Mouse (Mus musculus) liver, embryonic 16.5 days (tissue): ENCODE results near the gene Aldh1l1. TPM values are rescaled to one million over a fixed set of nuclear protein-coding genes. Genes with fewer than 3 reads are reported as not detected.

Source experiments
- ATAC-seq: fragments of 200-750 bp; cut with Nextera tagmentation; 2 replicates; pipeline ENCODE4 v1.8.0; 2017; ENCODE audit warnings: low read depth, mild to moderate bottlenecking, moderate number of reproducible peaks, moderate library complexity
- H3K27ac ChIP-seq: fragments of 300-500 bp; sonication (generic); 2 replicates; pipeline ENCODE4 v1.5.1; 2014; ENCODE audit warnings: mild to moderate bottlenecking, low read length
- H3K27me3 ChIP-seq: fragments of 300-500 bp; sonication (generic); 2 replicates; pipeline ENCODE4 v1.6.1; 2014; ENCODE audit warnings: low read depth, low read length, mixed read lengths; ENCODE audit not compliant: control insufficient read depth, insufficient read depth
- H3K36me3 ChIP-seq: fragments of 300-500 bp; sonication (generic); 2 replicates; pipeline ENCODE4 v1.6.1; 2014; ENCODE audit warnings: mild to moderate bottlenecking; ENCODE audit not compliant: control insufficient read depth, insufficient read depth
- H3K4me1 ChIP-seq: fragments of 300-500 bp; sonication (generic); 2 replicates; pipeline ENCODE4 v1.6.1; 2014; ENCODE audit warnings: low read depth, low read length, mixed read lengths; ENCODE audit not compliant: control insufficient read depth
- H3K4me2 ChIP-seq: fragments of 300-500 bp; sonication (generic); 2 replicates; pipeline ENCODE4 v1.6.1; 2014; ENCODE audit warnings: low read depth, low read length, mixed read lengths
- H3K4me3 ChIP-seq: fragments of 300-500 bp; sonication (generic); 2 replicates; pipeline ENCODE4 v1.5.1; 2014; ENCODE audit warnings: low read depth, mild to moderate bottlenecking, low read length
- H3K9ac ChIP-seq: fragments of 300-500 bp; sonication (generic); 2 replicates; pipeline ENCODE4 v1.6.1; 2014; ENCODE audit warnings: low read depth, low read length
- H3K9me3 ChIP-seq: fragments of 300-500 bp; sonication (generic); replicated peaks from 2 replicates; pipeline ENCODE4 v1.6.1; 2016; ENCODE audit warnings: low read length; ENCODE audit not compliant: control insufficient read depth
- WGBS: fragments of 180-500 bp; shearing (Covaris S2); extraction: QIAGEN DNeasy Blood & Tissue Kit; methylation state at CpG from one replicate; pipeline ENCODE4 v1.1.7; 2014; ENCODE audit not compliant: insufficient replicate concordance; 5-methylcytosine and 5-hydroxymethylcytosine counted together
- polyA plus RNA-seq: library from polyadenylated mRNA; unstranded; fragments of >200 nt; fragmentation: Nextera tagmentation; extraction: Ambion mirVana; gene quantifications from 2 replicates; pipeline ENCODE4 v1.2.1, GENCODE M21; 2015

Gene Aldh1l1
- polyA plus RNA-seq, 1 experiment from 2014 or later: 48.3 TPM

DNA sequence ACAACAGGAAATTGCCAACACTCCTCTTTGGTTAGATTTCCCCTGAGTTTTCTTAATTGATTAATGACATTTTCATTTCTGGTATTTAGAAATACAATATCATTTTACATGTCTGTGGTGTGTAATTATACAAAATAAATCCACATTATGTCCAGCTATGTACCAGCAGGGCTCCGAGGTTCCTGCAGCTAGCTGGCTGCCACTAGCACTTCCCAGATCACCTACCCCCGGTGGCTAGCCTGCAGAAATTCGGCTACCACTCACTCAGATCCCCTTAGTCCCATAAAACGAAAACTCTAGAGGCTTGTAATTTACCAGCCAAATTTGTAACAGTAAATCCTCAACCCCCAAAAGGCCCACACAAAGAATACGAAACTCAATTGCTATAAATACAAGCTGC, 33.1 kb downstream of the Aldh1l1 start:
- Histone ChIP-seq H3K4me2 (no peak overlapping the region), H3K4me3 (no peak overlapping the region), H3K36me3 (no peaks in the 10 kb centered on the region), H3K9me3 (no peaks in the 10 kb centered on the region), H3K27me3 (no peaks in the 10 kb centered on the region), H3K4me1 (no peaks in the 10 kb centered on the region), H3K9ac (no peak overlapping the region), H3K27ac (no peak overlapping the region)
- no peak for ATAC-seq
- 33% methylated on average over 5 of the region's 5 CpGs for WGBS

DNA sequence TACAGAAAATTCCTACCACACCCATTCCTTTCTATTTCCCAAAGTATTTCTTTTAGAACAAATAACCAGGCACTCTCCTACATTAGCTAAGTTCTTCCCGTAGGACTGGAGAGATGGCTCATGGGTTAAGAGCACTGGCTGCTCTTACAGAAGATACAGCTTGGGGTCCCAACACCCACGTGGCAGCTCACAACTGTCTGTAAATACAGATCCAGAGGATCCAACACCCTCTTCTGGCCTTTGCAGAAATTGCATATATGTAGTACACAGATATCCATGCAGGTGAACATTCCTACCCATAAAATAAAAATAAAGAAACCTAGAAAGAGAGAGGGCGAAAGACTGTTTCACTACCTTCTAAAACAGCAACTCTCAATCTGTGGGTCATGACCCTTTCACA, 40.2 kb downstream of the Aldh1l1 start:
- Histone ChIP-seq H3K4me1 (no peaks in the 10 kb centered on the region), H3K4me3 (no peak overlapping the region), H3K4me2 (no peak overlapping the region), H3K9ac (no peak overlapping the region), H3K9me3 (no peaks in the 10 kb centered on the region), H3K27me3 (no peaks in the 10 kb centered on the region), H3K36me3 (no peaks in the 10 kb centered on the region), H3K27ac (no peak overlapping the region)
- no peak for ATAC-seq
- WGBS: 56% methylated on average over 3 of the region's 3 CpGs

DNA sequence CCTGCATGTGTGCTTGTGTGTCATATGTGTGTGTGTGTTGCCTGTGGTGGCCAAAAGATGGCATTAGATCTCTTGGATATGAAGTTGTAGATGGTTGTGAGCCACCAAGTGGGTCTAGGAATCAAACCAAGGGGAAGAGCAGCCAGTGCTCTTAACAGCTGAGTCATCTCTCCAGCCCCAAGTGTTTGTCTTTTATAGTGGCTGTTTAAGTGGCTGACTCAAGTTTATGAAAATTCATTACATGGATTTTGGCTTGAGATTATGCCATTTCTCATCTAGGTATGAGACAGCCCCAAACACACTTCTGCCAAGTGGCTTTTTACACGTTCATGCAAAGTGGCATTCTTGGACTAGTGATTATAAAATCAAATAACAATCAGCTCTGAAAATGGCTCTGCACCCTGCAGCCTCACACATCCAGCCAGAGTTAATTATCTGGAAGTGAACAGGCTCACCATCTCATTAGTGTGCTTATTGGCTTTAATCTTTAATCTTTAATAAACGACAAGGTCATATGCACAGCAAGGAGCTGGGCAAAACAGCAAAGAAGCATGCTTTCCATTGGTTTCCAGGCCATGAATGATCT, 43.3 kb downstream of the Aldh1l1 start:
- ATAC-seq: no peak
- H3K4me3 ChIP-seq: no peak overlapping the region
- H3K4me2 ChIP-seq: no peak overlapping the region
- no peak overlapping the region for H3K9ac ChIP-seq
- no peaks in the 10 kb centered on the region for H3K4me1 ChIP-seq
- no peaks in the 10 kb centered on the region for H3K27me3 ChIP-seq
- H3K36me3 ChIP-seq: no peaks in the 10 kb centered on the region
- 47% methylated on average over 2 of the region's 2 CpGs for WGBS
- H3K27ac ChIP-seq: no peak overlapping the region
- H3K9me3 ChIP-seq: no peaks in the 10 kb centered on the region

DNA sequence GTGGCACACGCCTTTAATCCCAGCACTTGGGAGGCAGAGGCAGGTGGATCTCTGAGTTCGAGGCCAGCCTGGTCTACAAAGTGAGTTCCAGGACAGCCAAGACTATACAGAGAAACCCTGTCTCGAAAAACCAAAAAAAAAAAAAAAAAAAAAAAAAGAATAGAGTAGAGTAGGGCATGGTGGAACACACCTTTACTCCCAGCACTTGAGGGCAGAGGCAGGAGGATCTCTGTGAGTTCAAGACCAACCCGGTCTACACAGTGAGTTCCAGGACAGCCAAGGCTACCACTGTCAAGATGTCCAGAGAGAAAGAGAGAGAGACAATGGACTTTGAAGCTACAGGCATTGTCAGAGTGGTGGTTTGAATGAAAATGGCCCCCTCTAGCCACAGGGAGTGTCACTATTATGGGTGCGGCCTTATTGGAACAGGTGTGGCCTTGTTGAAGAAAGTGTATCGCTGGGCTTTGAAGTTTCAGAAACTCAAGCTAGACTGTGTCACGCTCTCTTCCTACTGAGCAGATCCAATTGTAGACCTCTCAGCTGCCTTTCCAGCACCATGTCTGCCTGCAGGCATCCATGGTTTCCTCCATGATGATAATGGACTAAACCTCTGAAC, 46.5 kb downstream of the Aldh1l1 start:
- H3K27ac ChIP-seq: no peak overlapping the region
- no peak for ATAC-seq
- no peak overlapping the region for H3K9ac ChIP-seq
- WGBS: 76% methylated on average over 5 of the region's 7 CpGs
- H3K4me1 ChIP-seq: no peaks in the 10 kb centered on the region
- no peaks in the 10 kb centered on the region for H3K9me3 ChIP-seq
- no peaks in the 10 kb centered on the region for H3K36me3 ChIP-seq
- H3K4me3 ChIP-seq: no peak overlapping the region
- H3K27me3 ChIP-seq: no peaks in the 10 kb centered on the region
- H3K4me2 ChIP-seq: no peak overlapping the region

DNA sequence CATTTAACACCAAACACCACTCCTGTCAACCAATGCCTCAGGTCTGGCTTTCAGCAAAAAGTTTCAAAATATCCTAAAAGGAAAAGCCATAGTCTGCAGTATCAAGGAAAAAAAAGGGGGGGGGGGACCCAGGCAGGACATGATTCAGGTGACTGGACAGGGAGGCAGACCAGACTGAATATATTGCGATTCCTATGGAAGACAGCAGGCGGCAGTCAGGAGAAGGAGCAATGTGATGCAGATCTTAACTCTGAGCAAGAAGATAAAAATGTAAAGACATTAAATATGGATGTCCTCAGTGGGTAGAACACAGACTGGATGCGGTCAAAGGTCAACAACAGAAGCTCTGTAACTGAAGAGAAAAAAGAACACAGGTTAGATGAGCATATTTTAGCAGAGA, 47.3 kb downstream of the Aldh1l1 start:
- H3K9me3 ChIP-seq: no peaks in the 10 kb centered on the region
- no peaks in the 10 kb centered on the region for H3K27me3 ChIP-seq
- no peak overlapping the region for H3K27ac ChIP-seq
- H3K4me2 ChIP-seq: no peak overlapping the region
- H3K4me1 ChIP-seq: no peaks in the 10 kb centered on the region
- 64% methylated on average over 3 of the region's 3 CpGs for WGBS
- H3K9ac ChIP-seq: no peak overlapping the region
- no peak overlapping the region for H3K4me3 ChIP-seq
- H3K36me3 ChIP-seq: no peaks in the 10 kb centered on the region
- no peak for ATAC-seq

DNA sequence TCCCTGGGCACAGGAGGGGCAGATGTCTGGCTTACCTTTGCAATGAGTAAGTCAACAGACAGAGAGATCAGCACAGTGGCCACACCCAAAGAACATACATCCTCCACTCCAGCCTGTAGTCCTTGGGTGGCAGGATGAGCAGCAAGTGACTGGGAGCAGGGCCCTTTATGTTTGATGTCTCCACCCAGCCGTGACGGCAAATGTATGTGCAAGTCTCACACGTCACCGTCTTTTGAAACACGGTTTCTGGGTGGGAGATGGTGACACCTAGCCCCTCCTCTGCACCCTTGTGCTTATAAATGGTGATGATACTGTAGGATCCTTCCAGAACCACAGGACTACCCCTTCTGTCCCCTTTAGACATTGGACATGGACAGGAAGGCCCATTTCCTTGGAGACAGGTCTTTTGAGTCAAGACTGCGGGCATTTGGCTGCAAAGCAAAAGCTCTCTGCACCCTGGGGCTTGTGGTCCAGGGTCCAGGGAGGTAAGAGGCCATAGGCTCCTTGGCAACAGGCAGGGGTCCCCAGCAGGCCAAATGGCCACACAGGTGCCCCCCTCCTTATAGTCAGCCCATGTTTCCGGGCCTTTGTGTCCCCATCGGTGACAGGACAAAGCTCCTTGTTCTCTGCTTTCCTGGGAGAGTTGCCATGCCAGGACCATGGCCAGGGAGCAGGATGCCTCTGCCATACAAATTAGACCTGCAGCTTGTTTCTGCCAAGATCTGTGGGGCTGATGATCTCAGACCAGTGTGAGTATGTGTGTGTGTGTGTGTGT, 48.7 kb downstream of the Aldh1l1 start:
- no peaks in the 10 kb centered on the region for H3K9me3 ChIP-seq
- no peak for ATAC-seq
- H3K9ac ChIP-seq: no peak overlapping the region
- H3K27ac ChIP-seq: no peak overlapping the region
- no peaks in the 10 kb centered on the region for H3K27me3 ChIP-seq
- no peak overlapping the region for H3K4me2 ChIP-seq
- 66% methylated on average over 8 of the region's 8 CpGs for WGBS
- H3K4me1 ChIP-seq: no peaks in the 10 kb centered on the region
- no peaks in the 10 kb centered on the region for H3K36me3 ChIP-seq
- no peak overlapping the region for H3K4me3 ChIP-seq

DNA sequence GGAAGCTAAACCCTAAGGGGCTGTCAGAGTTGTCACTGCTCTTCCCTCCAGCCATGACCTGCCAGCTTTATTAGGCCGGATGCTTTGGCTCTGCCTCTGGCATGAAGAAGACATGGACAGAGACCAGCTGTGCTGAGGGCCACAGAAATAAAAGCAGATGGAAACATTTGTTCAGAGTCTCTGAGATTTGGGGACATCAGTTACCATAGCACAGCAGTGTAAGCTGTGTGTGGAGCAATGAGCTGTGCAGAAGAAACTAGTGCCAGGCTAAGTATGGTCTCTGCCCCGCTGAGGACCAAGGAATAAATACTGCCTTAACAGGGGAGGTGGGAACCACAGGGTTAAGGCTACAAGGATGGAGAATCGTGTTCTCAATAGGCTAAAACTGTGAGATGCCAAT, 50.6 kb downstream of the Aldh1l1 start:
- 52% methylated on average over 3 of the region's 3 CpGs for WGBS
- H3K27me3 ChIP-seq: no peaks in the 10 kb centered on the region
- no peak overlapping the region for H3K27ac ChIP-seq
- no peak overlapping the region for H3K9ac ChIP-seq
- ATAC-seq: no peak
- H3K36me3 ChIP-seq: no peaks in the 10 kb centered on the region
- no peak overlapping the region for H3K4me3 ChIP-seq
- H3K9me3 ChIP-seq: no peaks in the 10 kb centered on the region
- H3K4me2 ChIP-seq: no peak overlapping the region
- no peaks in the 10 kb centered on the region for H3K4me1 ChIP-seq

DNA sequence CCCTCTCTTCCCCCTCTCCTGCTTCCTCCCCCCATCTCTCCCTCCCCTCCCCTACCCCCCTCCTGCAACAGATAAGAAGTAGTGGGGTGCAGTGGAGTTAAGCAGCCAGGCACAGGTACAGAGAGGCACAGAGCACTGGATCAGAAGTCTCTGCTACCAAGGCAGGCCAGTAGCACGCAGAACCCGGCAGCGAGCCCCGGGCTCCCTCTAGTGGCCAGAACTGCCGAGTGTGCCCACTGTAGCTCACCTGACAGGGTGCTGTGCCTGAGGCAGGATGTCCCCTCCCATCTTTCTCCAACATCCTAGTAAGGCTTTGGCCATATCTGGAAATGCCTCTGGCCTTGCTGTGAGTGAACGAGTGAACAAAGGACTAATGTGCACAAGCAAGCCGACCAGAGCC, 51.7 kb downstream of the Aldh1l1 start:
- no peak overlapping the region for H3K4me2 ChIP-seq
- no peaks in the 10 kb centered on the region for H3K4me1 ChIP-seq
- 6% methylated on average over 7 of the region's 7 CpGs for WGBS
- H3K9me3 ChIP-seq: no peaks in the 10 kb centered on the region
- H3K9ac ChIP-seq: no peak overlapping the region
- peak; percentile 68 for ATAC-seq
- no peak overlapping the region for H3K4me3 ChIP-seq
- H3K27me3 ChIP-seq: no peaks in the 10 kb centered on the region
- H3K27ac ChIP-seq: no peak overlapping the region
- no peaks in the 10 kb centered on the region for H3K36me3 ChIP-seq

DNA sequence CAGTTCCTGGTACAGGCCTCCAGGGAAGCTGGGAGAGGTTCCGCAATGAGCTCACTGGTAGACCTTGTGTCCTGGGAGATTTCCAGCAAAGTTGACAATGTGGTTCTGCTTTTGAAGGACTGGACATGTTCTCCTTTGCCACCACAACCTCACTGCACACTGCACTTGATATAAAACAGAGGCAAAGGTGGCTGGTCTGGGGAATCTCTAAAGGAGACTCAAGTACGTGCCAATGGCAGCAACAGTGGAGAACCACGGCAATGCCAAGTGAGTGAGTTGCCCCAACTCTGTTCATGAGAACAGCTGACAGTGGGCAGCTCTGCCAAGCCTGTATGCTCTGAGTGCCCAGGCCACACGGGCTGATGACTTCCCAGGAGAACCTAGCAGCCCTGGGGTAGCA, 53.0 kb downstream of the Aldh1l1 start:
- H3K9ac ChIP-seq: no peak overlapping the region
- no peak for ATAC-seq
- no peak overlapping the region for H3K4me2 ChIP-seq
- H3K27ac ChIP-seq: no peak overlapping the region
- no peaks in the 10 kb centered on the region for H3K27me3 ChIP-seq
- no peaks in the 10 kb centered on the region for H3K9me3 ChIP-seq
- 82% methylated on average over 4 of the region's 4 CpGs for WGBS
- no peaks in the 10 kb centered on the region for H3K4me1 ChIP-seq
- no peaks in the 10 kb centered on the region for H3K36me3 ChIP-seq
- no peak overlapping the region for H3K4me3 ChIP-seq
